Mouse (Mus musculus): ENCODE measurements around the gene Aqp9. TPM values are rescaled to one million over a fixed set of nuclear protein-coding genes. Genes with fewer than 3 reads are reported as not detected.
A peak's percentile ranks its signal among the peaks of the same experiment; 100 is the strongest.

Gene Aqp9
- total and polyA plus RNA-seq, 3 experiments, result 0.08 TPM; not detected in 2

GRCm38 (mm10) chr9:71187396-71187795 lies 18.9 kb upstream of the Aqp9 start:
- no peaks in the 10 kb centered on the region for H3K36me3 ChIP-seq (replicated peaks in 1 of 2; ENCODE audit: control insufficient read depth in 1 of 2, insufficient read depth in 1 of 2, low read length in 1 of 2)
- no peaks in the 10 kb centered on the region for H3K9me3 ChIP-seq (replicated peaks; ENCODE audit: low read length)
- H3K27ac ChIP-seq (ENCODE audit: insufficient read depth, low read depth), result no peak overlapping the region
- no peak overlapping the region for H3K4me3 ChIP-seq (replicated peaks in 1 of 3; ENCODE audit: low read depth in 2 of 3, low read length in 2 of 3, poor library complexity in 1 of 3)
- DNase-seq (ENCODE audit: extremely low read depth), result peak; percentile 46
- peak; percentile 28; the same call in 1 of the 2 replicates for TF ChIP-seq EP300 (IDR thresholded peaks at IDR 0.05; ENCODE audit: low read length)
- TF ChIP-seq SMC3 (IDR thresholded peaks at IDR 0.05; ENCODE audit: low read depth, low read length), result no peak
- TF ChIP-seq MXI1 (IDR thresholded peaks at IDR 0.05; ENCODE audit: low read depth, low read length), result no peak
- TF ChIP-seq MAFK (IDR thresholded peaks at IDR 0.05; ENCODE audit: insufficient replicate concordance, low read length), result 0 out of 2 replicates have a peak, but pooled peaks have one; percentile 61
- no peak for TF ChIP-seq JUN (IDR thresholded peaks at IDR 0.05; ENCODE audit: insufficient read depth, low read depth, low read length)
- TF ChIP-seq TBP (conservative IDR thresholded peaks at IDR 0.05; ENCODE audit: low read depth, low read length), result no peak
- no peak for TF ChIP-seq ZNF384 (IDR thresholded peaks at IDR 0.05; ENCODE audit: low read depth, low read length)
- TF ChIP-seq USF1 (IDR thresholded peaks at IDR 0.05; ENCODE audit: low read depth, low read length), result no peak
- TF ChIP-seq ETS1 (conservative IDR thresholded peaks at IDR 0.05; ENCODE audit: low read depth, low read length), result no peak
- TF ChIP-seq USF2 (conservative IDR thresholded peaks at IDR 0.05; ENCODE audit: low read depth, low read length), result no peak
- H3K27me3 ChIP-seq (replicated peaks), result no peaks in the 10 kb centered on the region
- in situ Hi-C loops (cut with MboI; ENCODE audit: low pct_ligation_motif_present, low pct_unique_long_range_greater_than_20kb, low sequenced_read_pairs) (loop anchor here (10.0 kb wide), 1 partner anchor 53 kb away; no protein-coding TSS in a partner anchor), dilution Hi-C loops (cut with MboI; ENCODE audit: extremely low pct_ligation_motif_present, extremely low pct_unique_long_range_greater_than_20kb, low sequenced_read_pairs) (no loop called here)
- peaks cover 2 to 15% of the 10 kb centered on the region in 2 experiments; a peak in 3 of 4 replicates for H3K4me1 ChIP-seq (ENCODE audit: control insufficient read depth in 1 of 2, insufficient read depth in 2 of 2)
- no peaks in the 10 kb centered on the region for H3K79me2 ChIP-seq (replicated peaks; ENCODE audit: control insufficient read depth, extremely low read depth, insufficient read depth, poor library complexity, severe bottlenecking)
- peak overlapping the region; percentile 61; the same call in 1 of the 2 replicates for H3K4me2 ChIP-seq (ENCODE audit: insufficient read depth, low read depth, poor library complexity, severe bottlenecking)
- no peak overlapping the region for H3K9ac ChIP-seq (ENCODE audit: insufficient read depth, low read depth)

DNA sequence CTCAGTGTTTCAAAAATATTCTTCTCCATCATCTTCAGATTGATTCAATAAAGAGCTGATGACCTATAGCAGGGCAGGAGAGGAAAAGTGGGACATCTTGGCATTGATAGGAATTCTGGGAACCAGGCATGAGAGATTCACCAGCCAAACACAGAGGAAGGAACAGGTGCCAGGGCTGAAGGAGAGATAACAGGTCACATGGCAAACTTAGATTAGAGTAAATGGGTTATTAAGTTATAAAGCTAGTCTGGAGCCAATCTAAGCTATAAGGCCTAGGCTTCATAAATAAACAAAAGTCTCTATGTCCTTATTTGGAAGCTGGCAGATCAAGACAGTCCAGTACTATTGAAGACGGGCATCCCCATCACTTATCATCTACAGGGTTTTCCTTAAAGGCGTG lies 17.3 kb upstream of the Aqp9 start:
- Histone ChIP-seq H3K4me1 (ENCODE audit: control insufficient read depth in 1 of 2, insufficient read depth in 2 of 2) (peaks cover 2 to 15% of the 10 kb centered on the region in 2 experiments; a peak in 3 of 4 replicates), H3K27ac (ENCODE audit: insufficient read depth, low read depth) (no peak overlapping the region), H3K79me2 (replicated peaks; ENCODE audit: control insufficient read depth, extremely low read depth, insufficient read depth, poor library complexity, severe bottlenecking) (no peaks in the 10 kb centered on the region), H3K9ac (ENCODE audit: insufficient read depth, low read depth) (no peak overlapping the region), H3K4me2 (ENCODE audit: insufficient read depth, low read depth, poor library complexity, severe bottlenecking) (no peak overlapping the region), H3K36me3 (replicated peaks in 1 of 2; ENCODE audit: control insufficient read depth in 1 of 2, insufficient read depth in 1 of 2, low read length in 1 of 2) (no peaks in the 10 kb centered on the region), H3K27me3 (replicated peaks) (no peaks in the 10 kb centered on the region), H3K9me3 (replicated peaks; ENCODE audit: low read length) (no peaks in the 10 kb centered on the region), H3K4me3 (replicated peaks in 1 of 3; ENCODE audit: low read depth in 2 of 3, low read length in 2 of 3, poor library complexity in 1 of 3) (no peak overlapping the region)
- no peak for TF ChIP-seq CHD2 (IDR thresholded peaks at IDR 0.05; ENCODE audit: low read length)
- no peak for TF ChIP-seq TBP (conservative IDR thresholded peaks at IDR 0.05; ENCODE audit: low read depth, low read length)
- no peak for TF ChIP-seq MAFK (IDR thresholded peaks at IDR 0.05; ENCODE audit: insufficient replicate concordance, low read length)
- no peak for TF ChIP-seq JUND (conservative IDR thresholded peaks at IDR 0.05; ENCODE audit: low read depth, low read length)
- in situ Hi-C loops (cut with MboI; ENCODE audit: low pct_ligation_motif_present, low pct_unique_long_range_greater_than_20kb, low sequenced_read_pairs) (loop anchor here (10.0 kb wide), 1 partner anchor 51 kb away; no protein-coding TSS in a partner anchor), dilution Hi-C loops (cut with MboI; ENCODE audit: extremely low pct_ligation_motif_present, extremely low pct_unique_long_range_greater_than_20kb, low sequenced_read_pairs) (no loop called here)
- DNase-seq (ENCODE audit: extremely low read depth), result no peak

DNA sequence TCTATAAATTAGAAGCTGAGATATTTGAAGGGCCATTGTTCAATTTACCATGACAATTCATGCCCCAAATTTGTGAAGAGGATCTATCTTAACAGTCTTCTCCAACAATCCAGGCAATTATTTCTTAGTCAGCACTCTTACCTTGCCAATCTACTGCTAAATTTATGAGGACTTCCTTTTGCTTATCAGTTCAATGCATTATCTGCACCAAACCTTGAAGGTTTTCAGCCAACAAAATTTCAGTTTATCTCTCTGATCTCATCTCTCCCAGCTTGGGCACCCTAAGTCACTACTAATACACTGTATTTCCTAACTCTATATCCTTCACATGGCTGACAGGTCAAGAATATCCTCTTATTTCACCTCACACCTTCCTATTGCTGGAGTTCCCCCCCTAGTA lies 16.8 kb upstream of the Aqp9 start:
- no peak overlapping the region for H3K27ac ChIP-seq (ENCODE audit: insufficient read depth, low read depth)
- H3K4me3 ChIP-seq (replicated peaks in 1 of 3; ENCODE audit: low read depth in 2 of 3, low read length in 2 of 3, poor library complexity in 1 of 3), result no peak overlapping the region
- H3K79me2 ChIP-seq (replicated peaks; ENCODE audit: control insufficient read depth, extremely low read depth, insufficient read depth, poor library complexity, severe bottlenecking), result no peaks in the 10 kb centered on the region
- dilution Hi-C loops (cut with MboI; ENCODE audit: extremely low pct_ligation_motif_present, extremely low pct_unique_long_range_greater_than_20kb, low sequenced_read_pairs) (no loop called here), in situ Hi-C loops (cut with MboI; ENCODE audit: low pct_ligation_motif_present, low pct_unique_long_range_greater_than_20kb, low sequenced_read_pairs) (loop anchor here (10.0 kb wide), 1 partner anchor 50 kb away; no protein-coding TSS in a partner anchor)
- TF ChIP-seq TBP (conservative IDR thresholded peaks at IDR 0.05; ENCODE audit: low read depth, low read length) (no peak), ETS1 (conservative IDR thresholded peaks at IDR 0.05; ENCODE audit: low read depth, low read length) (no peak), ZNF384 (IDR thresholded peaks at IDR 0.05; ENCODE audit: low read depth, low read length) (no peak), RAD21 (IDR thresholded peaks at IDR 0.05; ENCODE audit: low read depth, low read length) (no peak), KAT2A (IDR thresholded peaks at IDR 0.05; ENCODE audit: insufficient replicate concordance, low read length) (no peak), NELFE (IDR thresholded peaks at IDR 0.05; ENCODE audit: low read depth, low read length) (no peak), MAZ (IDR thresholded peaks at IDR 0.05; ENCODE audit: low read depth, low read length) (no peak), HCFC1 (IDR thresholded peaks at IDR 0.05; ENCODE audit: low read depth, low read length) (no peak), BHLHE40 (IDR thresholded peaks at IDR 0.05; ENCODE audit: low read depth, low read length) (no peak), SIN3A (IDR thresholded peaks at IDR 0.05; ENCODE audit: low read length) (no peak), POLR2AphosphoS2 (IDR thresholded peaks at IDR 0.05; ENCODE audit: low read depth, low read length) (no peak), CHD2 (IDR thresholded peaks at IDR 0.05; ENCODE audit: low read length) (no peak)
- no peaks in the 10 kb centered on the region for H3K27me3 ChIP-seq (replicated peaks)
- no peak overlapping the region for H3K4me2 ChIP-seq (ENCODE audit: insufficient read depth, low read depth, poor library complexity, severe bottlenecking)
- H3K4me1 ChIP-seq (ENCODE audit: control insufficient read depth in 1 of 2, insufficient read depth in 2 of 2), result peaks cover 2 to 15% of the 10 kb centered on the region in 2 experiments; a peak in 3 of 4 replicates
- H3K9me3 ChIP-seq (replicated peaks; ENCODE audit: low read length), result no peaks in the 10 kb centered on the region
- no peaks in the 10 kb centered on the region for H3K36me3 ChIP-seq (replicated peaks in 1 of 2; ENCODE audit: control insufficient read depth in 1 of 2, insufficient read depth in 1 of 2, low read length in 1 of 2)
- no peak overlapping the region for H3K9ac ChIP-seq (ENCODE audit: insufficient read depth, low read depth)
- DNase-seq (ENCODE audit: extremely low read depth), result no peak

All from CH12.LX (cell line).